16 mouse cellular contexts compared by ENCODE assay signal in the genomic region with DNA sequence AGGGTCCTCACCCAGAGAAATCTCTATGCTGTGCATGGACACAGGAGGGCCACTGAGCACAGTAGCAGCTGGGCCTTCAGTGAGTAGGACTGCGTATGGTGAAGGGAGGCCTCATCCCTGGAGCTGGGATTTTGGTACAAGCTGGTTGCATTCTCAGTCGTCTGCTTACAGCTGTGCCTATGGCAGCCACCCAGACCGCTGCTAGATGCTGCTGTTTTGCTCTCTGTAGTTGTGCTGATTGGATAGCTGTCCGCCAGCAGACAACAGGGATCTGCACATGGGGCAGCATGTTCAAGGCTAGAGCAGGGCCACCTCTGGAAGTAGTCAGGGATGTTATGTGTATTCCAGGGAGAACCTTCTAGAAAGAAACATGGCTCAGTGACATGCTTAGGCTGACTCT. TPM values are rescaled to one million over a fixed set of nuclear protein-coding genes. Genes with fewer than 3 reads are reported as not detected.
A peak's percentile ranks its signal among the peaks of the same experiment; 100 is the strongest.
DNase-seq lines count a peak whose midpoint lies in the region; ATAC-seq and TF ChIP-seq lines count a peak whose summit lies in the region.
"Had no signal": no experiment of that assay in that cellular context is flagged by ENCODE, and none has a peak within 500 bp of the region (broad histone marks: within the 10 kb centered on the region; RNA-seq: fewer than 3 reads in every experiment).

No protein-coding gene starts in this region.

- 69% methylated on average over 4 of the region's 4 CpGs for WGBS in lung, postnatal 0 days
- 37% methylated on average over 4 of the region's 4 CpGs for WGBS in heart, adult 2 months

- TF ChIP-seq CTCF in gastrocnemius, adult 2 months (IDR thresholded peaks at IDR 0.05): no peak
- no peak for TF ChIP-seq CTCF in lung, postnatal 0 days (IDR thresholded peaks at IDR 0.05)
- no peak for TF ChIP-seq CTCF in heart, adult 2 months (IDR thresholded peaks at IDR 0.05)

- no peak for TF ChIP-seq EP300 in lung, postnatal 0 days (IDR thresholded peaks at IDR 0.05)
- no peak for TF ChIP-seq EP300 in heart, adult 2 months (IDR thresholded peaks at IDR 0.05; ENCODE audit: insufficient read depth, low read depth, low read length)

- H3K4me3 ChIP-seq in gastrocnemius, adult 2 months: no peak overlapping the region
- H3K4me3 ChIP-seq in lung, postnatal 0 days (ENCODE audit: low read depth, low read length): no peak overlapping the region
- no peak overlapping the region for H3K4me3 ChIP-seq in heart, adult 2 months
- H3K4me3 ChIP-seq: left cerebral cortex, adult 2 months; limb, embryonic 13.5 days; neural tube, embryonic 13.5 days; stomach, embryonic 15.5 days had no signal

- H3K4me1 ChIP-seq in lung, postnatal 0 days (ENCODE audit: insufficient read depth, low read depth, low read length): 0 out of 2 replicates have a peak, but pooled peaks cover 2% of the 10 kb centered on the region
- peaks cover 18% of the 10 kb centered on the region for H3K4me1 ChIP-seq in heart, adult 2 months (ENCODE audit: control insufficient read depth, insufficient read depth, low read length)
- H3K4me1 ChIP-seq: limb, embryonic 13.5 days; neural tube, embryonic 13.5 days had no signal

- H3K27ac ChIP-seq in gastrocnemius, adult 2 months: peak overlapping the region; percentile 52
- no peak overlapping the region for H3K27ac ChIP-seq in lung, postnatal 0 days (ENCODE audit: low read length)
- H3K27ac ChIP-seq in heart, adult 2 months: peak overlapping the region; percentile 40
- H3K27ac ChIP-seq: hindbrain, embryonic 14.5 days; left cerebral cortex, adult 2 months; neural tube, embryonic 13.5 days; stomach, embryonic 15.5 days had no signal

- H3K36me3 ChIP-seq in lung, postnatal 0 days (ENCODE audit: insufficient read depth, low read length): no peaks in the 10 kb centered on the region
- peaks cover 2% of the 10 kb centered on the region; the same call in 1 of the 2 replicates for H3K36me3 ChIP-seq in heart, adult 2 months (ENCODE audit: control insufficient read depth, insufficient read depth, low read length)
- H3K36me3 ChIP-seq: limb, embryonic 13.5 days; neural tube, embryonic 13.5 days; stomach, embryonic 15.5 days had no signal

- peak; percentile 44; the same call in 1 of the 2 replicates for ATAC-seq in lung, postnatal 0 days

- H3K4me2 ChIP-seq in lung, postnatal 0 days (replicated peaks; ENCODE audit: low read depth, low read length): no peak overlapping the region
- H3K4me2 ChIP-seq: hindbrain, embryonic 14.5 days; limb, embryonic 13.5 days; neural tube, embryonic 13.5 days; stomach, embryonic 15.5 days had no signal

- no peak for TF ChIP-seq POLR2A in heart, adult 2 months (IDR thresholded peaks at IDR 0.05; ENCODE audit: insufficient read depth, low read depth, low read length)

- intact Hi-C loops in gastrocnemius, adult 2 months (cut with DNase I): no loop called here
- intact Hi-C loops in heart, adult 2 months (cut with DNase I): loop anchor here (5.0 kb wide), 1 partner anchor 34 kb away; a partner anchor contains a TSS
- intact Hi-C loops in heart, postnatal 10 days (cut with DNase I): no loop called here

- H3K9ac ChIP-seq in lung, postnatal 0 days (replicated peaks; ENCODE audit: low read depth): no peak overlapping the region
- no peak overlapping the region for H3K9ac ChIP-seq in heart, adult 2 months (ENCODE audit: low read depth, low read length)
- H3K9ac ChIP-seq: hindbrain, embryonic 14.5 days; limb, embryonic 13.5 days; neural tube, embryonic 13.5 days; stomach, embryonic 15.5 days had no signal

- peak; percentile 53 for DNase-seq in gastrocnemius, adult 2 months
- DNase-seq in gastrocnemius, postnatal 25 days: no peak
- no peak for DNase-seq in lung, postnatal 0 days (ENCODE audit: low spot score)
- DNase-seq in lung, adult 18-20 months: no peak
- DNase-seq in heart, adult 2 months: peak; percentile 65 to 70
- peak; percentile 68 to 76 for DNase-seq in heart, postnatal 10 days
- no peak for DNase-seq in adrenal gland, adult 8-10 months
- DNase-seq in embryo, embryonic 10 days (ENCODE audit: low spot score): no peak
- DNase-seq: adrenal gland, postnatal 25 days; cerebellum, adult 9-11 months; thymus, postnatal 4 days had no signal

- no peaks in the 10 kb centered on the region for H3K27me3 ChIP-seq in lung, postnatal 0 days (replicated peaks; ENCODE audit: insufficient read depth, low read length)
- no peaks in the 10 kb centered on the region for H3K27me3 ChIP-seq in heart, adult 2 months (ENCODE audit: control insufficient read depth, insufficient read depth, low read length)
- H3K27me3 ChIP-seq: limb, embryonic 13.5 days; neural tube, embryonic 13.5 days; stomach, embryonic 15.5 days had no signal

- no peaks in the 10 kb centered on the region for H3K9me3 ChIP-seq in lung, postnatal 0 days (ENCODE audit: low read length)
- H3K9me3 ChIP-seq: stomach, embryonic 15.5 days had no signal

- H3K79me2 ChIP-seq in heart, adult 2 months (replicated peaks; ENCODE audit: control insufficient read depth, insufficient read depth, low read length): peaks cover 5% of the 10 kb centered on the region

RNA-seq across cellular contexts. Expression of a gene that starts 33.0 kb away (rescaled TPM):
- 100 to 1,000 TPM; 131 to 149 TPM for total RNA-seq in gastrocnemius, adult 2 months (2021)
- 100 to 1,000 TPM; 143 to 163 TPM for total RNA-seq in gastrocnemius, postnatal 25 days (2021)
- polyA plus RNA-seq in lung, postnatal 0 days (2015; fragmentation: Nextera tagmentation; extraction: Ambion mirVana): 83.1 and 101 TPM in 2 replicates
- 10 to 100 TPM; 63.5 to 75.5 TPM for total RNA-seq in heart, adult 2 months (2021)
- polyA plus RNA-seq in heart, adult 2 months (2012; rRNA removed): 32.9 and 44.2 TPM in 2 replicates
- 100 to 1,000 TPM; 172 to 186 TPM for total RNA-seq in heart, postnatal 10 days (2021)
- 10 to 100 TPM; 50.3 to 77.4 (median 59.8) TPM for total RNA-seq in adrenal gland, adult 8-10 months (2022)

Comparison
In these comparisons a context has a peak if more than half of its experiments do, and no peak if none do; other contexts are left out.
1. DNase-seq: peak in gastrocnemius, adult 2 months (single experiment), heart, adult 2 months (2 of 2) and heart, postnatal 10 days (2 of 2); none in gastrocnemius, postnatal 25 days (single experiment), lung, postnatal 0 days (single experiment), lung, adult 18-20 months (0 of 2), adrenal gland, adult 8-10 months (single experiment) and embryo, embryonic 10 days (single experiment).